Mouse (Mus musculus) gastrocnemius, postnatal 4 days (tissue): Measurements from ENCODE around the gene Trim11. TPM values are rescaled to one million over a fixed set of nuclear protein-coding genes. Genes with fewer than 3 reads are reported as not detected.

Source experiments
- DNase-seq, 2 experiments: peaks; one replicate each; pipeline ENCODE4 v3.0.0; 2021 to 2022; ENCODE audit warnings: low spot score in 2 of 2, mixed read lengths in 2 of 2
- microRNA-seq: library from miRNA; unstranded; fragments of <30 nt; microRNA quantifications from one replicate; pipeline ENCODE4 v1.2.0, GENCODE M21; 2021
- total RNA-seq, 2 experiments: library from RNA; stranded (reverse); gene quantifications; 2 replicates each; pipeline ENCODE4 v1.2.3; 2021

The Trim11 gene
- total RNA-seq, 2 experiments from 2014 or later = 16.7 to 19.6 TPM

GRCm38 (mm10) chr11:59000635-59001034, 22.7 kb downstream of the Trim11 start:
- DNase-seq = no peak

GRCm38 (mm10) chr11:59002327-59003079, 24.6 kb downstream of the Trim11 start:
- no peak for DNase-seq

- DNase-seq = no peak
These were observed 37.2 kb downstream of the Trim11 start for GRCm38 (mm10) chr11:59015052-59015451.

- DNase-seq = no peak
These were observed 48.5 kb downstream of the Trim11 start for GRCm38 (mm10) chr11:59026411-59026810.

- DNase-seq = no peak
These were observed 51.1 kb downstream of the Trim11 start for GRCm38 (mm10) chr11:59029003-59029402.

Small RNA genes within 50 kb of the gene (microRNA-seq; reads per million reads assigned to microRNA genes)
- gene Gm44313 = not detected

Other genes starting within 250 kb of the Trim11 start
- not detected for gene Olfr317, start 238.9 kb upstream of the Trim11 start, total RNA-seq
- not detected for gene Olfr316, start 225.4 kb upstream of the Trim11 start, total RNA-seq
- gene Olfr315, start 204.9 kb upstream of the Trim11 start, total RNA-seq = not detected
- gene Olfr314, start 195.1 kb upstream of the Trim11 start, total RNA-seq = not detected
- under 1 TPM in 1 of 2 experiments, not detected in 1; 0.52 TPM for gene Fam183b, start 176.1 kb upstream of the Trim11 start, total RNA-seq
- gene Olfr313, start 163.1 kb upstream of the Trim11 start, total RNA-seq = not detected
- gene Olfr312, start 148.9 kb upstream of the Trim11 start, total RNA-seq = not detected
- not detected for gene Olfr311, start 138.8 kb upstream of the Trim11 start, total RNA-seq
- 1 to 10 TPM; 3.7 to 4.5 TPM for gene Gm12258, start 130.9 kb upstream of the Trim11 start, total RNA-seq
- gene 2810021J22Rik, start 110.9 kb upstream of the Trim11 start, total RNA-seq = 1 to 10 TPM; 3.2 to 3.6 TPM
- gene Zfp39, start 73.9 kb upstream of the Trim11 start, total RNA-seq = 1 to 10 TPM; 6.9 to 8.1 TPM
- under 1 TPM in 1 of 2 experiments, not detected in 1; 0.18 TPM for gene Btnl10, start 60.2 kb upstream of the Trim11 start, total RNA-seq
- 100 to 1,000 TPM; 161 to 162 TPM for gene Rnf187, start 39.2 kb upstream of the Trim11 start, total RNA-seq
- 10 to 100 TPM in 1 of 2 experiments, 1 to 10 TPM in 1; 9.8 to 17.0 TPM for gene Hist3h2ba, start 29.2 kb upstream of the Trim11 start, total RNA-seq
- gene Hist3h2a, start 23.4 kb upstream of the Trim11 start, total RNA-seq = 10 to 100 TPM; 37.1 to 42.7 TPM
- gene Trim17, start 23.4 kb upstream of the Trim11 start, total RNA-seq = under 1 TPM; 0.23 to 0.29 TPM
- 100 to 1,000 TPM; 462 to 554 TPM for gene Obscn, start 158.3 kb downstream of the Trim11 start, total RNA-seq
- 10 to 100 TPM in 1 of 2 experiments, 1 to 10 TPM in 1; 9.9 to 10.0 TPM for gene Iba57, start 185.6 kb downstream of the Trim11 start, total RNA-seq
- gene Gjc2, start 205.1 kb downstream of the Trim11 start, total RNA-seq = 1 to 10 TPM; 1.7 to 2.1 TPM
- gene Guk1, start 214.1 kb downstream of the Trim11 start, total RNA-seq = 10 to 100 TPM; 27.4 to 29.9 TPM
- 10 to 100 TPM; 29.8 to 35.1 TPM for gene Mrpl55, start 224.4 kb downstream of the Trim11 start, total RNA-seq
- gene 2310033P09Rik, start 230.2 kb downstream of the Trim11 start, total RNA-seq = 1 to 10 TPM; 7.8 to 8.1 TPM